Mouse (Mus musculus) adrenal gland, postnatal 25 days (tissue): Measurements from ENCODE around the gene Srsy. TPM values are rescaled to one million over a fixed set of nuclear protein-coding genes. Genes with fewer than 3 reads are reported as not detected.
"Not testable (repeated sequence)": the region's sequence is repeated elsewhere in the genome, so short reads cannot be mapped to it uniquely, and the experiment has no call there.

ENCODE experiments used
- DNase-seq: peaks from one replicate; pipeline ENCODE4 v3.0.0; 2021; ENCODE audit warnings: mixed read lengths
- long read RNA-seq: library from polyadenylated mRNA; stranded (forward); transcript quantifications from one replicate; pipeline ENCODE4 v2.0.0, GENCODE M21; 2021
- total RNA-seq: library from RNA; stranded (reverse); gene quantifications from 2 replicates; pipeline ENCODE4 v1.2.3, GENCODE M21; 2021

Srsy gene
- total RNA-seq: not detected in 2 replicates
- long read RNA-seq: 0 reads

GRCm38 (mm10) chrY:17937230-17937629 is at the start of gene Srsy:
Srsy (minus strand) TSS chrY:17937330.
- DNase-seq: not testable (repeated sequence)

Other genes with a start within 250 kb of the Srsy start
- gene Gm21904, start 91.1 kb downstream of the Srsy start, total RNA-seq: not detected in 2 replicates
- gene Gm20772, start 62.6 kb downstream of the Srsy start, total RNA-seq: not detected in 2 replicates
- not detected in 2 replicates for gene Gm20831, start 62.6 kb downstream of the Srsy start, total RNA-seq
- gene Gm21764, start 124.5 kb upstream of the Srsy start, total RNA-seq: not detected in 2 replicates
- not detected in 2 replicates for gene Ssty1, start 151.8 kb upstream of the Srsy start, total RNA-seq